Mouse (Mus musculus): ENCODE data around the gene Slc25a41. TPM values are rescaled to one million over a fixed set of nuclear protein-coding genes. Genes with fewer than 3 reads are reported as not detected.

The Slc25a41 gene
- polyA plus RNA-seq, 1 experiment from 2014 or later, result not detected

- DNase-seq (ENCODE audit: low spot score), result no peak
- H3K4me3 ChIP-seq (replicated peaks; ENCODE audit: low read length), result no peak within 1 kb of the TSS
- H3K9me3 ChIP-seq (ENCODE audit: control insufficient read depth, low read length), result no peaks in the 10 kb centered on the region
- no peak within 1 kb of the TSS for H3K4me2 ChIP-seq (replicated peaks)
- peaks cover 8% of the 10 kb centered on the region; the same call in 1 of the 2 replicates for H3K4me1 ChIP-seq (replicated peaks; ENCODE audit: control insufficient read depth, insufficient read depth, low read length)
- peaks cover 68% of the 10 kb centered on the region for H3K36me3 ChIP-seq (replicated peaks; ENCODE audit: control insufficient read depth, insufficient read depth)
- H3K9ac ChIP-seq, result no peak within 1 kb of the TSS
- H3K27me3 ChIP-seq (ENCODE audit: control insufficient read depth, insufficient read depth, low read length), result no peaks in the 10 kb centered on the region
- no peak within 1 kb of the TSS for H3K27ac ChIP-seq
- 85% methylated on average over 9 of the region's 9 CpGs for WGBS
- ATAC-seq (ENCODE audit: low FRiP score), result no peak
Observed at GRCm38 (mm10) chr17:56999968-57000609, 41.4 kb downstream of the Slc25a41 start, which contains the start of gene Pspn. TSS of gene Pspn (minus strand) at chr17:57000018.

- ATAC-seq (ENCODE audit: low FRiP score), result no peak
- peaks cover 68% of the 10 kb centered on the region for H3K36me3 ChIP-seq (replicated peaks; ENCODE audit: control insufficient read depth, insufficient read depth)
- H3K4me1 ChIP-seq (replicated peaks; ENCODE audit: control insufficient read depth, insufficient read depth, low read length), result peaks cover 8% of the 10 kb centered on the region; the same call in 1 of the 2 replicates
- no peak overlapping the region for H3K27ac ChIP-seq
- H3K9ac ChIP-seq, result no peak overlapping the region
- no peaks in the 10 kb centered on the region for H3K27me3 ChIP-seq (ENCODE audit: control insufficient read depth, insufficient read depth, low read length)
- no peak overlapping the region for H3K4me2 ChIP-seq (replicated peaks)
- no peak for DNase-seq (ENCODE audit: low spot score)
- no peak overlapping the region for H3K4me3 ChIP-seq (replicated peaks; ENCODE audit: low read length)
- no peaks in the 10 kb centered on the region for H3K9me3 ChIP-seq (ENCODE audit: control insufficient read depth, low read length)
- 95% methylated on average over 9 of the region's 9 CpGs for WGBS
Observed at GRCm38 (mm10) chr17:56999414-56999813, 42.0 kb downstream of the Slc25a41 start.

DNA sequence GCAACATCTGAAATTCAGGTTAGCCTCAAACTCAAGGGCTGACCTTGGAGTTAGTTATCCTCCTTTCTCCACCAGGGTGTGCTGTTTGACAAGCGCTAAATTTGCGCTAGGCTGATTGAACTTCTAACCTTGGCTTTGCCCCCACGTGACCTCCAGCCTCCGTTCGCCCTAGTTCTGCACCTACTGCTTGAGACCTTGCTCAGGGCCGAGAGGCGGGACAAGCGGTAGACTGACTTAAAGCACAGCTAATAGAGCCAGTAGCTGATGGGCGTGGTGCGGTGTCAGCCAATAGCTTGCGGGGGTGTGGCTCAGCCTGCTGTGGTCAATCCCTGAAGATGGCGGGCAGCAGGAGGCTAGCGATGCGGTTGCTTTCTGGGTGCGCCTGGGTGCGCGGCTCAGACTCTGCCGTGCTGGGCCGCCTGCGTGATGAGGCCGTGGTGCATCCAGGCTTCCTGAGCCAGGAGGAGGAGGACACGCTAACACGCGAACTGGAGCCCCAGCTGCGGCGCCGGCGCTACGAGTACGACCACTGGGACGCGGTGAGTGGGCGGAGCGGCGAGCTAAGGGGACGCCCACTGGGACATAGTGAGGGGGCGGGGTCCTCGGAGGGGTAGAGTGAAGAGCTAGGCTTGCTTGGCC, 44.3 kb downstream of the Slc25a41 start, which contains the start of gene Alkbh7:
Gene Alkbh7, plus strand, starts transcription at position 311 of the 639 bp plus-strand sequence.
- H3K9me3 ChIP-seq (ENCODE audit: control insufficient read depth, low read length), result no peaks in the 10 kb centered on the region
- DNase-seq (ENCODE audit: low spot score) (peak; percentile 88), ATAC-seq (ENCODE audit: low FRiP score) (peak; percentile 97)
- H3K4me2 ChIP-seq (replicated peaks), result peak within 1 kb of the TSS; percentile 70
- H3K27me3 ChIP-seq (ENCODE audit: control insufficient read depth, insufficient read depth, low read length), result no peaks in the 10 kb centered on the region
- peak within 1 kb of the TSS; percentile 83 for H3K27ac ChIP-seq
- peak within 1 kb of the TSS; percentile 78 for H3K9ac ChIP-seq
- H3K4me1 ChIP-seq (replicated peaks; ENCODE audit: control insufficient read depth, insufficient read depth, low read length), result peaks cover 8% of the 10 kb centered on the region; the same call in 1 of the 2 replicates
- peaks cover 69% of the 10 kb centered on the region for H3K36me3 ChIP-seq (replicated peaks; ENCODE audit: control insufficient read depth, insufficient read depth)
- peak within 1 kb of the TSS; percentile 78 for H3K4me3 ChIP-seq (replicated peaks; ENCODE audit: low read length)
- under 1% methylated on average over 38 of the region's 38 CpGs for WGBS

DNA sequence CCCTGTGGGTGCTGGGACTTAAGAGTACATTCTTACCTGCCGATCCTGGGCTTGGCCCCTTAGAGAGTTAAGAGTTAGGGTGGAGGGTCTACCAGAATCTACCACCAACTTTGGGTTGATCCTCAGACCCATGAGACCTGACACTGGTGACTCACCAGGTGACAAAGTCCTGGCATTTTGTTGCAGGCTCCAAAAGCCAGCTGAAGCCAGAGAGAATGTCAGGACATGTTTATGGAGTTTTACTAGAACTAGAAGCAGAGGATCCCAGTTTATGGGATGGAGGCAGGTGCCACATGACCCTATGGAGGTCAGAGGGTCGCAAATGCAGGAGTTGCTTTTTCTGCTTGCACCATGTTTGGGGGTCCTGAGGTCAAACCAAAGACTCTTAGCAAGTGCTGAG, 44.9 kb downstream of the Slc25a41 start:
- no peak for DNase-seq (ENCODE audit: low spot score)
- H3K27me3 ChIP-seq (ENCODE audit: control insufficient read depth, insufficient read depth, low read length), result no peaks in the 10 kb centered on the region
- ATAC-seq (ENCODE audit: low FRiP score), result no peak
- peak overlapping the region; percentile 70; the same call in 1 of the 2 replicates for H3K4me2 ChIP-seq (replicated peaks)
- WGBS, result 70% methylated on average over 2 of the region's 2 CpGs
- H3K9ac ChIP-seq, result no peak overlapping the region
- no peak overlapping the region for H3K27ac ChIP-seq
- peaks cover 11% of the 10 kb centered on the region; the same call in 1 of the 2 replicates for H3K4me1 ChIP-seq (replicated peaks; ENCODE audit: control insufficient read depth, insufficient read depth, low read length)
- no peak overlapping the region for H3K4me3 ChIP-seq (replicated peaks; ENCODE audit: low read length)
- no peaks in the 10 kb centered on the region for H3K9me3 ChIP-seq (ENCODE audit: control insufficient read depth, low read length)
- H3K36me3 ChIP-seq (replicated peaks; ENCODE audit: control insufficient read depth, insufficient read depth), result peaks cover 64% of the 10 kb centered on the region

GRCm38 (mm10) chr17:56995046-56995445, 46.4 kb downstream of the Slc25a41 start:
- 96% methylated on average over 8 of the region's 8 CpGs for WGBS
- Histone ChIP-seq H3K9ac (no peak overlapping the region), H3K9me3 (ENCODE audit: control insufficient read depth, low read length) (no peaks in the 10 kb centered on the region), H3K4me1 (replicated peaks; ENCODE audit: control insufficient read depth, insufficient read depth, low read length) (peaks cover 18% of the 10 kb centered on the region), H3K4me3 (replicated peaks; ENCODE audit: low read length) (no peak overlapping the region), H3K4me2 (replicated peaks) (no peak overlapping the region), H3K36me3 (replicated peaks; ENCODE audit: control insufficient read depth, insufficient read depth) (peaks cover 49% of the 10 kb centered on the region), H3K27me3 (ENCODE audit: control insufficient read depth, insufficient read depth, low read length) (no peaks in the 10 kb centered on the region), H3K27ac (no peak overlapping the region)
- ATAC-seq (ENCODE audit: low FRiP score) (no peak), DNase-seq (ENCODE audit: low spot score) (no peak)

GRCm38 (mm10) chr17:56990966-56991365, 50.5 kb downstream of the Slc25a41 start:
- ATAC-seq (ENCODE audit: low FRiP score) (no peak), DNase-seq (ENCODE audit: low spot score) (no peak)
- H3K4me3 ChIP-seq (replicated peaks; ENCODE audit: low read length), result peak overlapping the region; percentile 78
- peak overlapping the region; percentile 80 for H3K9ac ChIP-seq
- peak overlapping the region; percentile 66 for H3K4me2 ChIP-seq (replicated peaks)
- no peaks in the 10 kb centered on the region for H3K27me3 ChIP-seq (ENCODE audit: control insufficient read depth, insufficient read depth, low read length)
- no peak overlapping the region for H3K27ac ChIP-seq
- peaks cover 39% of the 10 kb centered on the region for H3K36me3 ChIP-seq (replicated peaks; ENCODE audit: control insufficient read depth, insufficient read depth)
- 72% methylated on average over 2 of the region's 2 CpGs for WGBS
- H3K9me3 ChIP-seq (ENCODE audit: control insufficient read depth, low read length), result no peaks in the 10 kb centered on the region
- peaks cover 10% of the 10 kb centered on the region for H3K4me1 ChIP-seq (replicated peaks; ENCODE audit: control insufficient read depth, insufficient read depth, low read length)

GRCm38 (mm10) chr17:56990115-56990746, 51.2 kb downstream of the Slc25a41 start, which contains the start of gene Clpp:
TSS of gene Clpp (plus strand) at chr17:56990305.
- Histone ChIP-seq H3K4me3 (replicated peaks; ENCODE audit: low read length) (peak within 1 kb of the TSS; percentile 78), H3K4me2 (replicated peaks) (peak within 1 kb of the TSS; percentile 66), H3K36me3 (replicated peaks; ENCODE audit: control insufficient read depth, insufficient read depth) (peaks cover 31% of the 10 kb centered on the region), H3K9ac (peak within 1 kb of the TSS; percentile 80), H3K27ac (peak within 1 kb of the TSS; percentile 79), H3K4me1 (replicated peaks; ENCODE audit: control insufficient read depth, insufficient read depth, low read length) (peaks cover 10% of the 10 kb centered on the region), H3K9me3 (ENCODE audit: control insufficient read depth, low read length) (no peaks in the 10 kb centered on the region), H3K27me3 (ENCODE audit: control insufficient read depth, insufficient read depth, low read length) (no peaks in the 10 kb centered on the region)
- ATAC-seq (ENCODE audit: low FRiP score) (peak; percentile 97), DNase-seq (ENCODE audit: low spot score) (peak; percentile 96)
- under 1% methylated on average over 52 of the region's 52 CpGs for WGBS

GRCm38 (mm10) chr17:56989467-56990114, 51.9 kb downstream of the Slc25a41 start:
- Histone ChIP-seq H3K9ac (peak overlapping the region; percentile 80), H3K4me2 (replicated peaks) (peak overlapping the region; percentile 66), H3K4me1 (replicated peaks; ENCODE audit: control insufficient read depth, insufficient read depth, low read length) (peaks cover 10% of the 10 kb centered on the region), H3K36me3 (replicated peaks; ENCODE audit: control insufficient read depth, insufficient read depth) (peaks cover 25% of the 10 kb centered on the region), H3K4me3 (replicated peaks; ENCODE audit: low read length) (peak overlapping the region; percentile 78), H3K27ac (peak overlapping the region; percentile 79), H3K27me3 (ENCODE audit: control insufficient read depth, insufficient read depth, low read length) (no peaks in the 10 kb centered on the region), H3K9me3 (ENCODE audit: control insufficient read depth, low read length) (no peaks in the 10 kb centered on the region)
- WGBS, result 4% methylated on average over 25 of the region's 25 CpGs
- peak; percentile 83 for DNase-seq (ENCODE audit: low spot score)
- peak; percentile 92 for ATAC-seq (ENCODE audit: low FRiP score)
